Mouse (Mus musculus) limb, embryonic 11.5 days (tissue): ENCODE results near the gene Vmn2r19. TPM values are rescaled to one million over a fixed set of nuclear protein-coding genes. Genes with fewer than 3 reads are reported as not detected.

Experiments
- ATAC-seq: fragments of 200-750 bp; cut with Nextera tagmentation; 2 replicates; pipeline ENCODE4 v1.8.0; 2017; ENCODE audit warnings: low read depth; ENCODE audit not compliant: insufficient number of reproducible peaks, low FRiP score, low TSS enrichment
- DNase-seq: peaks from one replicate; pipeline ENCODE4 v3.0.0-alpha.2; 2015; ENCODE audit warnings: low spot score
- H3K27ac ChIP-seq: fragments of 300-500 bp; sonication (generic); replicated peaks from 2 replicates; pipeline ENCODE4 v1.5.1; 2014; ENCODE audit warnings: low read depth, mild to moderate bottlenecking, low read length
- H3K27me3 ChIP-seq: fragments of 300-500 bp; sonication (generic); 2 replicates; pipeline ENCODE4 v1.6.1; 2014; ENCODE audit warnings: mild to moderate bottlenecking, low read length, mixed read lengths; ENCODE audit not compliant: control insufficient read depth, insufficient read depth
- H3K36me3 ChIP-seq: fragments of 300-500 bp; sonication (generic); 2 replicates; pipeline ENCODE4 v1.6.1; 2014; ENCODE audit warnings: mild to moderate bottlenecking, low read length, moderate library complexity, mixed read lengths; ENCODE audit not compliant: control insufficient read depth, insufficient read depth
- H3K4me1 ChIP-seq: fragments of 300-500 bp; sonication (generic); 2 replicates; pipeline ENCODE4 v1.6.1; 2014; ENCODE audit warnings: low read length, mixed read lengths; ENCODE audit not compliant: control insufficient read depth, insufficient read depth
- H3K4me2 ChIP-seq: fragments of 300-500 bp; sonication (generic); 2 replicates; pipeline ENCODE4 v1.6.1; 2014; ENCODE audit warnings: low read depth, mild to moderate bottlenecking, moderate library complexity; ENCODE audit not compliant: severe bottlenecking
- H3K4me3 ChIP-seq: fragments of 300-500 bp; sonication (generic); 2 replicates; pipeline ENCODE4 v1.5.1; 2014; ENCODE audit warnings: low read depth, low read length
- H3K9ac ChIP-seq: fragments of 300-500 bp; sonication (generic); 2 replicates; pipeline ENCODE4 v1.6.1; 2014; ENCODE audit warnings: mild to moderate bottlenecking, low read length
- H3K9me3 ChIP-seq: fragments of 300-500 bp; sonication (generic); 2 replicates; pipeline ENCODE4 v1.6.1; 2016; ENCODE audit warnings: low read length; ENCODE audit not compliant: control insufficient read depth
- WGBS: fragments of 180-500 bp; shearing (Covaris S2); extraction: QIAGEN DNeasy Blood & Tissue Kit; methylation state at CpG from one replicate; pipeline ENCODE4 v1.1.7; 2014; 5-methylcytosine and 5-hydroxymethylcytosine counted together
- polyA plus RNA-seq: library from polyadenylated mRNA; unstranded; fragments of >200 nt; fragmentation: Nextera tagmentation; extraction: Ambion mirVana; gene quantifications from 2 replicates; pipeline ENCODE4 v1.2.1, GENCODE M21; 2014

Vmn2r19 gene
- polyA plus RNA-seq: not detected in 2 replicates

DNA sequence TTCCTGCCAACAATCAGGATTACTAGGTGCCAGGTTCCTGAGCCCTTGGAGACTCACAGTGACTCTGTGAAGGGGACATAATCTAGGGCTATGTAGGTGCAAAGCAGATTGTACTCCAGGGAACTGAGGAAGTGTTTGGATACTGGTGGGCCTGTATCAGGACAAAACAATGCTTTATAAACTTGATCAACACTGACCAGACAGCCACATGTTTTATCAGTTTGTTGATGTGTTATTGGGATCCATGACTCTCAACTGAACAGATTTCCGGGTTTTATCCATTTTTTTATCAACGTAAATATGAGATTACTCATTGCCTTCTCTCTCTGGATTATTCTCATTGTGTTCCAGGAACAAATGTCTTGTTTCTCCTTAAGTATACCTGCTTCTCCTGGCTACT is at the start of gene Vmn2r19:
Vmn2r19 (plus strand) TSS at position 301 of the 400 bp plus-strand sequence.
- no peak for ATAC-seq
- no peak within 1 kb of the TSS for H3K4me3 ChIP-seq
- H3K9me3 ChIP-seq: no peaks in the 10 kb centered on the region
- no peak within 1 kb of the TSS for H3K4me2 ChIP-seq
- 93% methylated on average over 2 of the region's 2 CpGs for whole genome bisulfite sequencing
- no peaks in the 10 kb centered on the region for H3K4me1 ChIP-seq
- no peaks in the 10 kb centered on the region for H3K36me3 ChIP-seq
- no peaks in the 10 kb centered on the region for H3K27me3 ChIP-seq
- no peak within 1 kb of the TSS for H3K9ac ChIP-seq
- DNase-seq: no peak
- no peak within 1 kb of the TSS for H3K27ac ChIP-seq

GRCm38 (mm10) chr6:123258946-123259345 is 49.2 kb upstream of the Vmn2r19 start:
- DNase-seq (no peak), ATAC-seq (no peak)
- Histone ChIP-seq H3K36me3 (no peaks in the 10 kb centered on the region), H3K27ac (no peak overlapping the region), H3K9me3 (no peaks in the 10 kb centered on the region), H3K4me2 (no peak overlapping the region), H3K9ac (no peak overlapping the region), H3K4me1 (no peaks in the 10 kb centered on the region), H3K4me3 (no peak overlapping the region), H3K27me3 (no peaks in the 10 kb centered on the region)
- 75% methylated on average over 3 of the region's 3 CpGs for WGBS

GRCm38 (mm10) chr6:123259889-123260603 is 48.1 kb upstream of the Vmn2r19 start:
- Histone ChIP-seq H3K9ac (no peak overlapping the region), H3K4me3 (no peak overlapping the region), H3K9me3 (no peaks in the 10 kb centered on the region), H3K4me2 (no peak overlapping the region), H3K27me3 (no peaks in the 10 kb centered on the region), H3K36me3 (no peaks in the 10 kb centered on the region), H3K27ac (no peak overlapping the region), H3K4me1 (no peaks in the 10 kb centered on the region)
- ATAC-seq (no peak), DNase-seq (no peak)
- whole genome bisulfite sequencing: 85% methylated on average over 4 of the region's 4 CpGs

GRCm38 (mm10) chr6:123260868-123261267 is 47.3 kb upstream of the Vmn2r19 start:
- no peaks in the 10 kb centered on the region for H3K36me3 ChIP-seq
- no peak overlapping the region for H3K9ac ChIP-seq
- H3K4me2 ChIP-seq: no peak overlapping the region
- H3K4me1 ChIP-seq: no peaks in the 10 kb centered on the region
- WGBS: 90% methylated on average over 1 of the region's 1 CpGs
- DNase-seq: no peak
- no peak overlapping the region for H3K27ac ChIP-seq
- no peaks in the 10 kb centered on the region for H3K27me3 ChIP-seq
- no peak overlapping the region for H3K4me3 ChIP-seq
- no peaks in the 10 kb centered on the region for H3K9me3 ChIP-seq
- ATAC-seq: no peak

DNA sequence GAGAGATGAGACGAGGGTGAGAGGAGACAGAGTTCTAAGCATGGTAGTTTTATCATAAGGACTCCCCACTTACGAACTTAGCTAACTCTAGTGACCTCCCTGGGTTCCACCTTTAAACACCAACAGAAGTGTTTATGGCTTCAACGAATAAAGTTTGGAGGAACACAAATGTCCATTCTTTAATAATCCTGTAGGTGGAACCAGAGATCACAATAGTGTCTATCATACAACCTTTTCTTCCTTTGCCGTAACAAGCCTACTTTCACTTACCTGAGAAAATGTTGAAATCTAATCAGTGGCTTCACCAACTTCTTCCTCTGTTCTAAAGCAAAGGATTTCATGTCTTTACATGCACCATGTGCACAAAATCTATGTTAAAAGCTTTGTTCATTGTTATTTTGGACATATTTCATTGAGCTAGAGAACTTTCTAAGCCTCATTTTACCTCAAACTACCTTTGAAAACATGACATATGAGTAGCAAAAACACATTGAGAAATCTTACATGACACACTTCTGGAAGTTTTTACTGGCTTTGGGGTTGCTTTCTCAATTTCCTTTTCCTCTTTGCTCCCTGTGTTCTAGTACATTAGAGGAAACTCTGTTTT is 46.5 kb upstream of the Vmn2r19 start, which contains the start of gene Clec4d:
Clec4d (plus strand) TSS at position 557 of the 607 bp plus-strand sequence.
- Histone ChIP-seq H3K4me3 (no peak within 1 kb of the TSS), H3K27me3 (no peaks in the 10 kb centered on the region), H3K36me3 (no peaks in the 10 kb centered on the region), H3K4me1 (no peaks in the 10 kb centered on the region), H3K9me3 (no peaks in the 10 kb centered on the region), H3K27ac (no peak within 1 kb of the TSS), H3K9ac (no peak within 1 kb of the TSS), H3K4me2 (no peak within 1 kb of the TSS)
- WGBS: 80% methylated on average over 4 of the region's 4 CpGs
- no peak for DNase-seq
- no peak for ATAC-seq

DNA sequence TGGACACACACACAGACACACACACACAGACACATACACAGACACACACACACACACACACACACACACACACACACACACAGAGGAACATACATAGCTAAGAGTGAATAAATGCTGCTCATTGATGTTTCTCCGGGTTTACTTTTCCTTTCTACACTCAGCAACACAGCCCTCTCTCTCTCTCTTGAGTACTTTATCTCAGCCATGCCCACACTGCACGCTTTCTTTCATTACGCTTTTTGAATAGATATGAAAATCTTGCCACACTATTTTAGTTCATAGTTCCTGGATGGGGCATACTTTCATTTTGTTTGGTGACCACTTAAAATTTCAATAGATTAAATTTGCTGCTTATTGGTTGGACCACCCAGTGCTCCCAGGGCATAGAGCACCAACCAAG is 43.9 kb upstream of the Vmn2r19 start:
- H3K27ac ChIP-seq: no peak overlapping the region
- H3K4me1 ChIP-seq: no peaks in the 10 kb centered on the region
- no peak overlapping the region for H3K4me2 ChIP-seq
- no peak for ATAC-seq
- H3K4me3 ChIP-seq: no peak overlapping the region
- 87% methylated on average over 3 of the region's 3 CpGs for WGBS
- H3K36me3 ChIP-seq: no peaks in the 10 kb centered on the region
- H3K9ac ChIP-seq: no peak overlapping the region
- H3K9me3 ChIP-seq: no peaks in the 10 kb centered on the region
- H3K27me3 ChIP-seq: no peaks in the 10 kb centered on the region
- no peak for DNase-seq

DNA sequence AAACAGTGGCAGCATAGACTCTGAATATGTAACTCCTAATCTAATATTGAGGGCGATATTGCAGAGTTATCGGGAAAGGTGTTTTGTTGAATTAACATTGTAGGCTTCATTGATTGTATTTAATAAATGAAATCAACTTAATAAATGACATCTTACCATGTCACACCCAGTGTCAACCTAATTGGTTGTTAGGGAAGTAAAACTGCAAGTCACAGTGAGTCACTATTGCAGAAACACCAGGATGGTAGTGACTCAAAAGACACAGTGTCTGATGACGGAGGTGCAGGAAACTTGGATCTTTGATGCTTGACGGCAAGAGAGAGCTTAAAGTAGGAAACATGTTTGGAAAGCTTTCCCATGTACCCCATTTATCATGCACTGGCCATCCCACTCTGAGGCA is 42.3 kb upstream of the Vmn2r19 start:
- Histone ChIP-seq H3K4me2 (no peak overlapping the region), H3K27ac (no peak overlapping the region), H3K4me1 (no peaks in the 10 kb centered on the region), H3K4me3 (no peak overlapping the region), H3K27me3 (no peaks in the 10 kb centered on the region), H3K36me3 (no peaks in the 10 kb centered on the region), H3K9me3 (no peaks in the 10 kb centered on the region), H3K9ac (no peak overlapping the region)
- no peak for ATAC-seq
- no peak for DNase-seq
- WGBS: 91% methylated on average over 4 of the region's 4 CpGs

DNA sequence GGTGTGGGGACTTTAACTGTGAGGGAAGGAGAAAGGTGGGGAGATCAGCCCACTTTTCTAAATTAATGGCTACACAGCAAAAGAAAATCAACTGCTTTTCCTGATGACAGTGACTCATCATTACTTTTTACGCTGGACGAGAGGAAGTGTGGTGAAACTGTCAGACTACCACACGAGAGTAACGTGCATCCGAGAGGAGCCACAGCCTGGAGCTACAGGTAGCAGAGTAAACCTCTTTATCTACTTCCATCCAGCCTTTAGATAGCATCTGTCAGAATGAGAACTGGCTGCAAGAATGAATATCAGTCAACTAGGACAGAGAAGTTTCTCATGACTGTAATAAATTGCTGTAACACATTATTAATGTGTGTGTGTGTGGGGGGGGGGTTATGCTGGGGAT is 41.2 kb upstream of the Vmn2r19 start:
- Histone ChIP-seq H3K9ac (no peak overlapping the region), H3K4me2 (no peak overlapping the region), H3K36me3 (no peaks in the 10 kb centered on the region), H3K4me3 (no peak overlapping the region), H3K4me1 (no peaks in the 10 kb centered on the region), H3K9me3 (no peaks in the 10 kb centered on the region), H3K27ac (no peak overlapping the region), H3K27me3 (no peaks in the 10 kb centered on the region)
- DNase-seq: no peak
- no peak for ATAC-seq
- 82% methylated on average over 5 of the region's 5 CpGs for WGBS
